Mouse (Mus musculus) Muller cell, postnatal 12 days (primary cell): ENCODE measurements around the gene Fam173a.
"Not testable (repeated sequence)": the region's sequence is repeated elsewhere in the genome, so short reads cannot be mapped to it uniquely, and the experiment has no call there.

Source experiments
- DNase-seq: peaks from one replicate; pipeline ENCODE4 v3.0.0-alpha.2; 2015; ENCODE audit errors: inconsistent ontology term

The Fam173a gene

DNA sequence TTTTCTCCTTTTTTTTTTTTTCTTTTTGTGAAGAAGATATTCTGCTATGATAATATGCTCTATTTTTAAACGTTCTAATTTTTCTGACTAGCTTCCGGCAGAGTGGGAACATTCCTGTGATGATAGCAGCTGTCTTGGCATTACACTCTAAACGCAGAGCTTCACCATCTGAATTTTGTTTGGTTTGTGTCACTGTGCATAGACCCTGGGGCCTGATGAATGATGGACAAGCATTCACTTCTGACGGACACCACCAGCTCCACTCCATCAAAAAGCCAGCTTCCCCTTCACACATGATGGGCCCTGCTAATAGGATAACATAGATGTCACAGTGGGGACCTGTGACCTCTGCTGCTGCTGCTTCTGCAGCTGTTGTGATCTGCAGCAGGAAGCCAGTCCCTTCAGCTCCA, 31.1 kb downstream of the Fam173a start:
- DNase-seq, result no peak

DNA sequence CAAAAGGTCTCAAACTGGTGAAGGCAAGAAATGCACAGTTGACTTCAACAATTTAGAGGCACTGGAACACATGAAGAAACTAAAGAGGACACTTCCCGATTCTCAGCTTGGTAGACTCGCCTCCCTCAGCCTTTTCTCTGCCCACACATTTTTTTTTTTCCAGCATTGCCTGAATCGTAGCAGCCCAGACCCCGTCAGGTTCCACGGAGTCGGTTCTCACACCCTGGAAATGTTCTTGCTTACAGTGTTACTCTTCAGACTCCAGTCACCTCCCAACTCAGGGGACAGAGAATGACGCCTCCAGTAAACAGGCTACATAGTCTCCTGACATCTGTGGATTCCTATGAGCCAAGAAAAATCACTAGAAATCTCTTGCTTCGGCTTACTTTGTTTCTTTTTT, 32.6 kb downstream of the Fam173a start:
- DNase-seq, result no peak

DNA sequence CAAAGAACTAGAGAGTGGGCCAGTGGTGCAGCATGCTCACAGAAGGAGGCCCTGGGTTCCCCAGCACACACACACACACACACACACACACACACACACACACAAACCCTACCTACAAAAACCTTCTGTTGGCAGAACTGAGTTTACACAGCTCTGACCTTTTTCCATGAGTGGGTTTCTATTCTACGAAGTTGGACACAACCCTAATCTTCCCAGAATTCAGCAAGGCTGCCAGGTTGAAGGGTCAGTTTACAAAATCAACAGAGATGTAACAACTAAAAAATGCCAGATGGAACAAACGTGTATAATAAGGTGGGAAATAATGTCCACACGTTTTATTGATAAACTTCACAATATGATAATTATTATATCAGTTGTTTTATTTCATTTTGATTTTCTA, 35.0 kb downstream of the Fam173a start:
- DNase-seq, result no peak

DNA sequence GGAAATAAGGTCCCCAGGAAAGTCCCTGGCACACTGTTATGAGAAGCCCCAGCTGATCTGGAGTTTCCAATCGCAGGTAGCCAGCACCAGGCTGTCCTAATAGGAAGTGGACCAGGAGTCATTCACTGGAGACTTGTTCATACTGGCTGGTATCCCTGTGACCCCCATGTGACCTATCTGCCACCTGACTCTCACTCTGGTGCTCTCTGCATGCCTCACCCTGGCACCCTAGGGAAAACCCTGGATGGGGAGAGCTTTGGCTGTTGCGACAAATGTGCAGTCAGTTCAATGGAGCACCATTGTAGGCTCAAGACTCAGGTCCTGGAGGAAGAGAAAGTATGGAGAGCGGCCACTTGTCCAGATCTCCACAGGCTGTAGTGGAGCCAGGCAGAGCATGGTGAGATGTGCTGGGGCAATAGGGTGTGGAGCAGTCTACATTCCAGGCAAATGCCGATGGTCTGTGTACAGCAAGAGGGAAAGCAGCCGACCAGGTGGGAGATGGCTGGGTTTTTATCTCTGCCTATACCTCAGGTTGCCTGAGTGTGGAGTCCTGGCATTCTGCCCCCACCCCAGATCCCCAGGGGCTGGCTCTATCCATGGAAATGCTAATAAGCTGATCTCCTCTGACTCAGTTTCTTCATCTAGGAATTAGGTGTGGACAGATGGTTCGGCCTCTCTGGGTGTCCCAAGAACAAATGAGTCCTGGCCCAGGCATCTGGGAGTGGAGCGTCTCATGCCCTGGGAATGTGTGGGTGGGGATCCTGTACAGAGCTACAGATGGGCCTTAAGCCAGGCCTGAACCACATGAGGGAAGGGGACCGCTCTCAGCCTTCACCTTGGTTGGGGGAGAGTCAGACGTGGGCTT, 36.1 kb downstream of the Fam173a start:
- DNase-seq, result peak; percentile 87

DNA sequence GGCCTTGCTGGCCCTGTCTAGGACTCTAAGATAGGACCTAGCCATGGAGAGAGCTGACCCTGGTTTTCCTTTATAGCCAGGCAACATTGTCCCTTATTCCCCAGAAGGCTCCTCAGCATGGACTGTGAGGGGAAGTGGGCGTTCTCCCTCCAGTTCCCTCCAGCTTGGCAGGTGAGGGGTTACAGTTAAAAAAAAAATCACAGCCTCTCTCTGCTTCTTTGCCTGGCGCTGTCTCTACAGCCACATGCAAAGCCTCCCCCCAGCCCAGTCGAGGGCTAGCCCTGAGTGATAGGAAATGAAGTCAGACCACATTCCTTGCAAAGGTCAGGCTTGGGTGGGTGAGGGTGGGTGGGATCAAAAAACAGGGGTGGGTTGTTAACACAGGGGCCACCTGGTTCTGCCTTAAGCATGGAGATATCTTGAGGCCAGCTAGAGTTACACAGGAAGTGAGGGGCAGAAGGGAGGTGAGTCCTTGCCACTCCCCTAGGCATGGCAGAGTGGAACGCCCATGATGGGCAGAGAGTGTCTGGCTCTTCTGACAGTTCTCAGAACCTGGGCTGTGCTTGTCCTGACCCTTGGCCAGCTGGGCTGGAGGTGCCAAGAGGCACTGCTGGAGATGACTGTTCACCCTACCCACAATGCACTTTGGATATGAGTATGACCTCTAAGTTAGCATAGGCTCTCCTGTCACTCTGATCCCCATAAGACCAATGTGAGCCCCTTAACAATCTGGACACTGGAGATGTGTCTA, 36.9 kb downstream of the Fam173a start:
- DNase-seq, result no peak

DNA sequence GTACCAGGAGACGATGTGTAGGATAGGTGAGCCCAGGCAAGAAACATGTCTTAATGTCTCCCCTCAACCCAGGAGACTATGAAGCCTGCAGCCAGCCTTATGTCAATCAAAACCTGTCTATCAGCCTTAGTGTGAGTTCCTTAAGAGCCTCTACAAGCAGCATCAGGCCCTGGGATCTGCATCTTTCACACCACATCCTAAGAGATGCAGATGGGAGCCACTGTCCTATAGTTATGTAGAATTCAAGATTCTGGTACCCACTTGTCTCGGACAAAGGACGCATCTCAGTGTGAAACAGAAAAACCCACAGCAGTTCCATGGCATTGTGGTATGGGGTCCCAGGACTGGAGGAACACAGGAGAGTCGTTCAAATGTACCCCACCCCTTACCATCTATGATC, 37.6 kb downstream of the Fam173a start:
- DNase-seq, result no peak

DNA sequence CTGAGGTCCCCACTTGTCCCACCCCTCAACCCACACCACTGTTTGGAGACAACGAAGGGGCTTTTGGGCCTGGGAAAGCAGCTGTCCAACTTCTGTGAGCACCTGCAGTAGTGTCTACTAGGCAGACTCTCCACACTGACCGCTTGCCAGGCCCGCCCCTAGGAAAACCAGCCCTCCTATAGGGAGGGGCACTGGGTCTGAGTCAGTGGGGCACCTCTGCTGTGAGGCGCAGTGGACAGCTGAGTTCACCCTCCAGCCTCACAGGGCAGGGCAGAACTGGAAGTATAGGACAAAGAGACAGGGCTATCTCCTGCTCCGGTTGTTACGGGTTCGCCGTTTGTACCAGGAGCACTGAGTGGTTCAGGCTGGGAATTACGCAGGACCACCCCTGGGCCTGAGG, 38.5 kb downstream of the Fam173a start, which contains the start of gene Msln:
Msln (minus strand) TSS at position 138 of the 400 bp plus-strand sequence.
- DNase-seq, result no peak

DNA sequence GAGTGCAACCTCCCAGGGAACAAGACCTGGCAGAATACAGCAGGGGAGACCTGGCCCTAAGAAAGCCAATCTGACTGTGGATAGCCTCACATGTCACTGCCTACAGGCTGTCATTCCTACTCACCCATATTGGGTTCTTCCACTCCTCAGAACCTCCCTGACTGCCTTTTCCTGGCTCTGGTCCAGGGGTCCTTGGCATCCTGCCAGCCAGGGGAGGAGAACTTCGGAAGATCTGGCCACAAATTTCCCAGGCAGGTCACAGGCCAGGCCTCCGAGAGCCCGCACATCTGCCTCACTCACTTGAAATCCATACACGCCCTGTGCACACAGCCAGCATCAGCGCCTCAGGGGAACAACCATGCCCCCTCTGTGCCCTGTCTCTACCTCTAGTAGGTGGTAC, 41.3 kb downstream of the Fam173a start:
- peak; percentile 82 for DNase-seq

DNA sequence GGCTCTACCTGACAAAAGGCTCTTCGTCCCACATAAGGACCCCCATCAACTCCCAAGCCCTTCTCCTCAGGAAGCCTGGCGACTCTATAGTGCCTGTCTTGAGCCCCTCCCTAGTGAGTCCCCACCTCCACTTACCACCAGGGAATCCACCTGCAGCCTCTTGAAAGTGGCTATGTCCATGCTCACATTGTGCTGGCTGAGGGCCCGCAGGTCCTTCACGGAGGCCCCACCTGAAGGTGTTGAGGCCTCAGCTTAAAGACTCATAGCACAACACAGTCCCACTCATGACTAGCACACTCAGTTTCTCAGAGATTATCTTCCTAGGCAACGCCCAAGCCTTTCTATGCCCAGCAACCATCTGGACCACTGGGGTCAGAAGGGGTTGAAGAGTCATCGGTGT, 43.4 kb downstream of the Fam173a start:
- DNase-seq, result no peak

DNA sequence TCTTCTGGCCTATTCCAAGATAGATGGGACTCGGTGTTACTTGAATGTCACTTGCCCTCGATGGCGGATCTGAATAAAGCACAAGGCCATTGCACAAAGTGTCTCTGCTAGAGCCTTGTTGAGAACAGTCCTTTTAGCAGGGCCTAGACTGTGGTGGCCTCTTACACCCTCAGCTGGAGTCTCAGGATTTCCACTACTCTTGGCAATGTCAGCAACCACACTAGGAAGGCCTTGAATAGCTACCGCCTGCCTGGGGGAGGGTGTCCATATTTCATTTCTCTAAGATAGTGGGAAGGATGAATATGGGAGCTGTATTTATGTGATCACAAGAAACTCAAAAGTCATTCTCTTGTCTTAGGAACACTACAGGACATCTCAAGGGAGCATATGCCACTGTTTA, 44.5 kb downstream of the Fam173a start:
- no peak for DNase-seq

DNA sequence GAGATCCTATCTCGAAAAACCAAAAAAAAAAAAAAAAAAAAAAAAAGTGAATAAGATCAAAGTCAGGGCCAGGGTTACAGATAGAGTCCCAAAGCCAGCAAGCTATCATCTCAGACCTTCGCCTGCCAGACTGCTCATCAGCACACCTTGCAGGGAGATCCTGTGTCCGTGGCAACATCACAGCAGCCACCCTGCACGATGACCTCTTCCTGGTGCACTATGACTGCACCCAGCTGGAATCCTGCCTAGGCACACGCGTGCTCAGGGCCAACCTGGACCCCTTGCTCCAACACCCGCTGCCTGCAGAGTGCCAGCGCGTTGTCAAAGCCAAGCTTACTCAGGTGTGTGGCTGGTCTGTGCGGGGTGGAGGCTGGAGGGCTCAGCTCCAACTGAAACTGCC, 48.4 kb downstream of the Fam173a start:
- no peak for DNase-seq

DNA sequence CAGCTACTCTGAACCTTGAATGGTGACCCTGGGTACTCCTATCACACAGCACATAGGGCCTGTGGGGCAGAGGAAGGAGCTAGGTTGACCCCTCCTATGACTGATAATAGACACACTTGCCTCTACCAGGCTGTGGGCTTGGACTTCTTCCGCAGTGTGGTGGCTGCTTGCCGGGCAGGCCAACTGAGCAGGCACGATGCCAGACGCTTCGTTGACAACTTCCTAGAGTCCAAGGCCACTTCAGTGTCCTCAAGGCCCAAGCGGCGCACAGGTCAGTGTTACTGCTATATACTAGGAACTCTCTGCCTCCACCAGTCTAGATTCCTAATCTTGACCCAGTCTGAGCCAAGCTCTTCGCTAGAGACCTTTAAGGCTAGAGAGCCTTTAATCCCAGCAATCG, 48.9 kb downstream of the Fam173a start:
- no peak for DNase-seq

DNA sequence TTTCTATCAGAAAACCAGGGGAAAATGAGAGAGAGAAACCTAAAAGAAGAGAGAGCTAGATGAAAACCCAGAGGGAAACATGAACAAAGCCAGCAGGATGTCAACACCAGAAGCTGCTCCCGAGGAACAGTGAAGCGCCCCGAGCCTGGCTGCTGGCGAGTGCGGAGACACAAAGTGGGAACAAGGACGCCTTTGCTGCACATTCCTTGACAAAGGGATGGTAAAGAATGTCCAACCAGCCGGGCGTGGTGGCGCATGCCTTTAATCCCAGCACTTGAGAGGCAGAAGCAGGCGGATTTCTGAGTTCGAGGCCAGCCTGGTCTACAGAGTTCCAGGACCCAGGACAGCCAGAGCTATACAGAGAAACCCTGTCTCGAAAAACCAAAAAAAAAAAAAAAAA, 51.2 kb downstream of the Fam173a start:
- not testable (repeated sequence) for DNase-seq
